Mouse (Mus musculus): Measurements from ENCODE around the gene Foxa1. TPM values are rescaled to one million over a fixed set of nuclear protein-coding genes. Genes with fewer than 3 reads are reported as not detected.

Foxa1 gene
- polyA plus RNA-seq, 1 experiment: 0.67 TPM

DNA sequence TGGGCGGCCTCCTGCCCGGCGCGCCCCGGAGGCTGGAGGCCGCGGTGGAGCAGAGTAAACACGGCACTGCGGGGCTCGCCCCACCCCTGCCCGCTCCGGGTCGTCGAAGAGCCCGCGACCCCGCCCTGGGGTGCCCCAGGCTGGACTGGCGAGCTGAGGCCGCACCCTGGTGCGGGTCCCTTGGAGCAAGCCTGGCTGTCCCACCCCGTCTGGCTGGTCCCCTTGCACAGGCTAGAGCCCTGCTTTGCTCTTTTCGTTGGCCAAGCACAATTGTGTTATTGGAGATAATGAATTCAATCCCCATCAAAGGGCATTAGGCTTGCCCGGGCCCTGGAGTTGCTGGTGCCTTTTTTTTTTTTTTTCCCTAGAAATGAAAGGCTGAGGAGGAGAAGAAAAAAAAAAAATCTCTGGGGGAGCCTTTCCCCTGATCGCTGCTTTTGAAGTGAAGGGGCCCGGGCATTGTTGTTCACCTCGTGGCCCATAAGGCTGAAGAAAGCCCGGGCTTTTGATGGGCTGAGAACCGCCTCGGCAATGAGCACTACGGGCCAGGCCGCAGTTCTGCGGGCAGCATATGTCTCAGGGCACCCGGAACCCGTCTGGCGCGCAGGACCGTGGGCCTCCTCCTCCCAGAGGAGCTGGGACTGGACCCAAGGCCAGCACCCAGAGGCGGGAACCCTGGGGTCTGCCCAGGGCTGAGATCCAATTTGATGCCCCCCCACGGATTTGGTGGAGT, 11.7 kb downstream of the Foxa1 start:
- WGBS: 3% methylated on average over 39 of the region's 39 CpGs
- Histone ChIP-seq H3K36me3 (ENCODE audit: control insufficient read depth, insufficient read depth, low read length) (no peaks in the 10 kb centered on the region), H3K4me3 (ENCODE audit: insufficient read depth, low read depth, low read length) (no peak overlapping the region), H3K27ac (ENCODE audit: insufficient read depth, low read depth, low read length) (no peak overlapping the region), H3K27me3 (replicated peaks; ENCODE audit: control insufficient read depth, insufficient read depth, low read length) (peaks cover 14% of the 10 kb centered on the region), H3K4me1 (ENCODE audit: control insufficient read depth, insufficient read depth, low read length) (no peaks in the 10 kb centered on the region)
- TF ChIP-seq CTCF (conservative IDR thresholded peaks at IDR 0.05; ENCODE audit: insufficient read depth, insufficient read length, low read depth, low read length): no peak
- TF ChIP-seq POLR2A (IDR thresholded peaks at IDR 0.05; ENCODE audit: low read depth, low read length): no peak
- no peak for DNase-seq

DNA sequence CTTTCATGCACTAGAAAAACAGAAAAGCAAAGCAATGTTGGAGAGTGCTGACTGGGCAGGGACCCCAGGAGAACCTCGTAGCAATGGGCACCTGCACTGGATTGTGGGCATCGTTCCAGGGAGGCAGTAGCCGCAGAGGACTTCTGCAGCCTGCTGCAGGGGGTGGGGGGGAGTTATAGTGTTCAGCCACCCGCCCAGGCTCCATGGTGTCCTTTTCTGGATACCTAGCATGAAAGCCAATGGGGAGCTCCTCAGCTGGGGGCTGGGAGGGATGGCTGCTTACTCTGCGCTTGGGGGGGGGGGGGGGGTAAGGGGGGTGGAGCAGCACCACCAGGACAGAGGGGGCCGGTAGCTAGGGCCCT, 12.2 kb downstream of the Foxa1 start:
- 2% methylated on average over 5 of the region's 6 CpGs for WGBS
- TF ChIP-seq CTCF (conservative IDR thresholded peaks at IDR 0.05; ENCODE audit: insufficient read depth, insufficient read length, low read depth, low read length): no peak
- no peak for TF ChIP-seq POLR2A (IDR thresholded peaks at IDR 0.05; ENCODE audit: low read depth, low read length)
- no peak for DNase-seq
- H3K4me1 ChIP-seq (ENCODE audit: control insufficient read depth, insufficient read depth, low read length): no peaks in the 10 kb centered on the region
- H3K4me3 ChIP-seq (ENCODE audit: insufficient read depth, low read depth, low read length): no peak overlapping the region
- H3K27ac ChIP-seq (ENCODE audit: insufficient read depth, low read depth, low read length): no peak overlapping the region
- H3K27me3 ChIP-seq (replicated peaks; ENCODE audit: control insufficient read depth, insufficient read depth, low read length): peaks cover 14% of the 10 kb centered on the region
- no peaks in the 10 kb centered on the region for H3K36me3 ChIP-seq (ENCODE audit: control insufficient read depth, insufficient read depth, low read length)

DNA sequence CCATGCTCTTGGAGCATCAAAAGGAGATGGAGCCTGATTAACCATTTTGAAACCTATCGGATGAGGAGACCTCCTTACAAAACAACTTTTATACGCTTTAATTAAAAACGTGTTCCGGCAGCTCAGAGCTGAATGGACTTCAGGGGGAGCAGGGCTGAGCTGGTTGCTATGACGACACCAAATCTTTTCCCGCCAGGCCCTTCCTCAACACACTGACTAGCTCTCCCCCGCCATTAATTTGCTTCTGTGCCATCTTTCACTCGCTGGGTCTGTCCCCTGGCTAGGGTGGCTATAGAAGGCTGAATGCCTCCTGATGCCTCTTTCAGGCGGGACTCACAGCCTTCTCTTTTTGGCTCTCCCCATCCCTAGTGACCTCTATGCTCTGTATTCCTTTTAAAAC, 16.2 kb downstream of the Foxa1 start:
- H3K27me3 ChIP-seq (replicated peaks; ENCODE audit: control insufficient read depth, insufficient read depth, low read length): peaks cover 10% of the 10 kb centered on the region
- H3K27ac ChIP-seq (ENCODE audit: insufficient read depth, low read depth, low read length): no peak overlapping the region
- no peaks in the 10 kb centered on the region for H3K4me1 ChIP-seq (ENCODE audit: control insufficient read depth, insufficient read depth, low read length)
- H3K36me3 ChIP-seq (ENCODE audit: control insufficient read depth, insufficient read depth, low read length): no peaks in the 10 kb centered on the region
- no peak for DNase-seq
- no peak for TF ChIP-seq POLR2A (IDR thresholded peaks at IDR 0.05; ENCODE audit: low read depth, low read length)
- no peak for TF ChIP-seq CTCF (conservative IDR thresholded peaks at IDR 0.05; ENCODE audit: insufficient read depth, insufficient read length, low read depth, low read length)
- H3K4me3 ChIP-seq (ENCODE audit: insufficient read depth, low read depth, low read length): no peak overlapping the region
- WGBS: 17% methylated on average over 9 of the region's 9 CpGs

DNA sequence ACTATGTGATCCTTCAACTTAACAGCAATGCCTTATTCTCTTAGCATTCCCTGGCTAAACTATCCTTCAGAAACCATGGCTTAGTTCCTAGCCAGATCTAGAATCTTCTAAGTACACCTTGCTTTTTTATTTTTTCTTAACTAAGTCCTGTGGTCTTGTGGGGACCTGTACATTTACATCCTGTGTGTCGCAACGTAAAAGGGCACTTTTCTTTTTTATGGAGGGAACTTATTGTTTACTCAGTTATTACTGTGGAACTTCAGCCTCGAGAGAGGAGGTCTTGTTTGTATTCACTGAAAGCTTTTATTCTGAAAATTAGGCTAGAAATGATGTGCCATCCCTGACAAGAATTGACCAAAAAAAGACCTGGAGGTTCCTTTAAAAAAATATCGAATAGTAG, 18.4 kb downstream of the Foxa1 start:
- Histone ChIP-seq H3K27ac (ENCODE audit: insufficient read depth, low read depth, low read length) (no peak overlapping the region), H3K27me3 (replicated peaks; ENCODE audit: control insufficient read depth, insufficient read depth, low read length) (no peaks in the 10 kb centered on the region), H3K4me1 (ENCODE audit: control insufficient read depth, insufficient read depth, low read length) (no peaks in the 10 kb centered on the region), H3K4me3 (ENCODE audit: insufficient read depth, low read depth, low read length) (no peak overlapping the region), H3K36me3 (ENCODE audit: control insufficient read depth, insufficient read depth, low read length) (no peaks in the 10 kb centered on the region)
- TF ChIP-seq POLR2A (IDR thresholded peaks at IDR 0.05; ENCODE audit: low read depth, low read length) (no peak), CTCF (conservative IDR thresholded peaks at IDR 0.05; ENCODE audit: insufficient read depth, insufficient read length, low read depth, low read length) (no peak)
- 66% methylated on average over 4 of the region's 4 CpGs for WGBS
- no peak for DNase-seq

DNA sequence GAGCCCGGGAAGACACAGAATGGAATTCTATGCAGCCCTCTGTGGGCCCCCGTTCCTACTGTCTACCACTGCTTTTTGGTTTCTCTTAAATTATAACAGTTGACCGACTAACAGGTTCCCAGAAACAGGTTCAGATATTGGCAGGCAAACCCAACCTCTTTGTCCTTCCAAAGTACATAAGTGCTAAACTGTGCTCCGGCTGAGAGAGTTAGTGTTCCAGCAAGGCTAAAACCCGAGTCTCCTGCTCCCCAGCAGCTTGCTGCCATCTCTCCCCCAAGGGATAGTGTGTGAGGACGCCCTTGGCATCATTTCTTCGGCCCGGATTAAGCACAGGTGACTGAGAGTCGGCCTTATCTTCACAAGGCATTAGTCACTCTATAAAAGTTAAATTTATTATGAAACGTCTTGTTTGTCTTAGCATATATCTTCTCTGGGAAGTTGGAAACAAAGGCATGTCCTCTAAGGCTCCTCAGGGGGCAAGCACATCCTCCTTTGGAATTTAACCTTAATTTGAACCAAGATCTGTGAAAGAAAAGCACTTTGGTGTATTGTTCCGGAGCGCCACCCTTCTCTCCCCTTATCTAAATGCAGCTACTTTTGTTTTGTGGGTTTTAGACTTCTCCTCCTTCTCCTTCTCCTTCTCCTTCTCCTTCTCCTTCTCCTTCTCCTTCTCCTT, 30.9 kb downstream of the Foxa1 start:
- no peaks in the 10 kb centered on the region for H3K36me3 ChIP-seq (ENCODE audit: control insufficient read depth, insufficient read depth, low read length)
- no peaks in the 10 kb centered on the region for H3K4me1 ChIP-seq (ENCODE audit: control insufficient read depth, insufficient read depth, low read length)
- DNase-seq: no peak
- no peak overlapping the region for H3K27ac ChIP-seq (ENCODE audit: insufficient read depth, low read depth, low read length)
- no peaks in the 10 kb centered on the region; the same call in 1 of the 2 replicates for H3K27me3 ChIP-seq (replicated peaks; ENCODE audit: control insufficient read depth, insufficient read depth, low read length)
- H3K4me3 ChIP-seq (ENCODE audit: insufficient read depth, low read depth, low read length): no peak overlapping the region
- WGBS: 49% methylated on average over 12 of the region's 12 CpGs
- TF ChIP-seq POLR2A (IDR thresholded peaks at IDR 0.05; ENCODE audit: low read depth, low read length) (no peak), CTCF (conservative IDR thresholded peaks at IDR 0.05; ENCODE audit: insufficient read depth, insufficient read length, low read depth, low read length) (no peak)

DNA sequence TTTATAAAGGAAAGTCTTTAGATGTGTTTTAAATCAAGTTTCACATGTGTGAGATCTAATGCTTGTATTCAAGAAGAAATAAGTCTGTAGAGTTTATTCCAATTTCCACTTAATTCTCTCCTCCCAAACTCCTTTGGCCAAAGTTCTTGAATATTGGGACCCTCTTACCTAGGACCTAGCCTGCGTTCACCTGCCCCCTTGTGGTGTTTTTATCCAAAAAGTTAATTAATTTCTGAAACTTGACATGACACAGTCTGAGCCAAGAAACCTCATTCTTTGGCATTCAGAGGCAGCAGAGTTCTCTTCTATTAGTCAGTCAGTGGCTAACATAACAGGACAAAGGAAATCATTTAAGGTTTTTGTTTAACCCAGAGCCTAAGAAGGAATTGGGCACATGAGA, 32.2 kb downstream of the Foxa1 start:
- no peaks in the 10 kb centered on the region; the same call in 1 of the 2 replicates for H3K27me3 ChIP-seq (replicated peaks; ENCODE audit: control insufficient read depth, insufficient read depth, low read length)
- H3K27ac ChIP-seq (ENCODE audit: insufficient read depth, low read depth, low read length): no peak overlapping the region
- H3K36me3 ChIP-seq (ENCODE audit: control insufficient read depth, insufficient read depth, low read length): no peaks in the 10 kb centered on the region
- no peaks in the 10 kb centered on the region for H3K4me1 ChIP-seq (ENCODE audit: control insufficient read depth, insufficient read depth, low read length)
- WGBS: 51% methylated on average over 1 of the region's 1 CpGs
- H3K4me3 ChIP-seq (ENCODE audit: insufficient read depth, low read depth, low read length): no peak overlapping the region
- no peak for TF ChIP-seq POLR2A (IDR thresholded peaks at IDR 0.05; ENCODE audit: low read depth, low read length)
- no peak for TF ChIP-seq CTCF (conservative IDR thresholded peaks at IDR 0.05; ENCODE audit: insufficient read depth, insufficient read length, low read depth, low read length)
- DNase-seq: no peak

DNA sequence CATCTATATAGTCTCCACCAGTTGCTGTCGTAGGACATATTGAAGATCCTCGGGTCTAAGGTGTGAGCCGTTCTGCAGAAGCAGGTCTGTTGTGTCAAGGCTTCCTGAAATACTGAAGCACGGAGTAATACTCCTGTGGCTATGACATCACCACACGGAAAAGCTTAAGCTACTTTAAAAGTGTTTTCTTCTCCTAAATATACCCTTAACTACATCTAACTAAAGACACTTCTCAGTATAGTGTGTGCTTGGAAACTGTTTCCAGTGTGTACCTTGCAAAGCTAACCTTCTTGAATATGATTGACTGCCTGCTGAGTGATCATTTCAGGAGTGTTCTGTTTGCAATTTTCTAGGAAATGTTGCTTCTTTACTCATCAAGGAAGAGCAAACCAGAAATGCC, 35.2 kb downstream of the Foxa1 start:
- DNase-seq: no peak
- TF ChIP-seq CTCF (conservative IDR thresholded peaks at IDR 0.05; ENCODE audit: insufficient read depth, insufficient read length, low read depth, low read length) (no peak), POLR2A (IDR thresholded peaks at IDR 0.05; ENCODE audit: low read depth, low read length) (no peak)
- no peaks in the 10 kb centered on the region; the same call in 1 of the 2 replicates for H3K27me3 ChIP-seq (replicated peaks; ENCODE audit: control insufficient read depth, insufficient read depth, low read length)
- no peak overlapping the region for H3K27ac ChIP-seq (ENCODE audit: insufficient read depth, low read depth, low read length)
- H3K36me3 ChIP-seq (ENCODE audit: control insufficient read depth, insufficient read depth, low read length): no peaks in the 10 kb centered on the region
- H3K4me3 ChIP-seq (ENCODE audit: insufficient read depth, low read depth, low read length): no peak overlapping the region
- 87% methylated on average over 5 of the region's 5 CpGs for WGBS
- no peaks in the 10 kb centered on the region for H3K4me1 ChIP-seq (ENCODE audit: control insufficient read depth, insufficient read depth, low read length)

Measured in kidney, adult 2 months (tissue).